Mouse (Mus musculus) yolk sac, embryonic 10.5 days (tissue): Measurements from ENCODE around the gene Cd9.

Source experiments
- DNase-seq: peaks from one replicate; pipeline ENCODE4 v3.0.0-alpha.2; 2017; ENCODE audit warnings: low spot score

The Cd9 gene

GRCm38 (mm10) chr6:125476090-125476489, 18.5 kb downstream of the Cd9 start:
- DNase-seq = no peak

- DNase-seq = no peak
Measured at GRCm38 (mm10) chr6:125475184-125475583, 19.4 kb downstream of the Cd9 start.

GRCm38 (mm10) chr6:125473939-125474338, 20.7 kb downstream of the Cd9 start:
- no peak for DNase-seq

GRCm38 (mm10) chr6:125473321-125473721, 21.3 kb downstream of the Cd9 start:
- DNase-seq = no peak

- DNase-seq = no peak
Measured at GRCm38 (mm10) chr6:125471921-125472320, 22.7 kb downstream of the Cd9 start.

GRCm38 (mm10) chr6:125471326-125471725, 23.3 kb downstream of the Cd9 start:
- no peak for DNase-seq

GRCm38 (mm10) chr6:125470616-125471015, 24.0 kb downstream of the Cd9 start:
- no peak for DNase-seq

GRCm38 (mm10) chr6:125469222-125469621, 25.4 kb downstream of the Cd9 start:
- DNase-seq = no peak

GRCm38 (mm10) chr6:125468179-125468960, 26.2 kb downstream of the Cd9 start:
- DNase-seq = no peak

GRCm38 (mm10) chr6:125467301-125467715, 27.3 kb downstream of the Cd9 start:
- DNase-seq = no peak

- DNase-seq = no peak
Measured at GRCm38 (mm10) chr6:125462312-125462711, 32.3 kb downstream of the Cd9 start.

GRCm38 (mm10) chr6:125461788-125462187, 32.8 kb downstream of the Cd9 start:
- no peak for DNase-seq

- no peak for DNase-seq
Measured at GRCm38 (mm10) chr6:125461325-125461724, 33.3 kb downstream of the Cd9 start.

GRCm38 (mm10) chr6:125460589-125460988, 34.0 kb downstream of the Cd9 start:
- no peak for DNase-seq

- DNase-seq = no peak
Measured at GRCm38 (mm10) chr6:125459903-125460302, 34.7 kb downstream of the Cd9 start.

- no peak for DNase-seq
Measured at GRCm38 (mm10) chr6:125455806-125456520, 38.6 kb downstream of the Cd9 start.

GRCm38 (mm10) chr6:125454731-125455130, 39.9 kb downstream of the Cd9 start:
- no peak for DNase-seq

GRCm38 (mm10) chr6:125454299-125454698, 40.3 kb downstream of the Cd9 start:
- no peak for DNase-seq

GRCm38 (mm10) chr6:125447660-125448059, 46.9 kb downstream of the Cd9 start:
- DNase-seq = no peak

- DNase-seq = no peak
Measured at GRCm38 (mm10) chr6:125447205-125447604, 47.4 kb downstream of the Cd9 start.

- no peak for DNase-seq
Measured at GRCm38 (mm10) chr6:125445381-125445780, 49.2 kb downstream of the Cd9 start.

GRCm38 (mm10) chr6:125442591-125442990, 52.0 kb downstream of the Cd9 start:
- DNase-seq = no peak

- no peak for DNase-seq
Measured at GRCm38 (mm10) chr6:125436753-125437152, 57.8 kb downstream of the Cd9 start.
